Mouse (Mus musculus) retina, postnatal 7 days (tissue): ENCODE results near the gene Drg2.

ENCODE experiments used
- DNase-seq: peaks from one replicate; pipeline ENCODE4 v3.0.0-alpha.2; 2012; ENCODE audit warnings: low read depth, low spot score

Drg2 gene

GRCm38 (mm10) chr11:60469039-60469438 lies 14.6 kb downstream of the Drg2 start, which contains the start of gene Myo15:
Myo15 (plus strand) TSS chr11:60469339.
- no peak for DNase-seq

GRCm38 (mm10) chr11:60470743-60471142 lies 16.4 kb downstream of the Drg2 start:
- DNase-seq: no peak

GRCm38 (mm10) chr11:60474534-60474933 lies 20.1 kb downstream of the Drg2 start:
- DNase-seq: no peak

- no peak for DNase-seq
Measured at GRCm38 (mm10) chr11:60475668-60476362, 21.4 kb downstream of the Drg2 start.

- no peak for DNase-seq
Measured at GRCm38 (mm10) chr11:60478121-60478520, 23.7 kb downstream of the Drg2 start.

GRCm38 (mm10) chr11:60486267-60486666 lies 31.9 kb downstream of the Drg2 start:
- no peak for DNase-seq

- DNase-seq: no peak
Measured at GRCm38 (mm10) chr11:60492726-60493125, 38.3 kb downstream of the Drg2 start.

GRCm38 (mm10) chr11:60495692-60496091 lies 41.3 kb downstream of the Drg2 start:
- DNase-seq: no peak

- no peak for DNase-seq
Measured at GRCm38 (mm10) chr11:60507281-60507680, 52.9 kb downstream of the Drg2 start.

- no peak for DNase-seq
Measured at GRCm38 (mm10) chr11:60508950-60509349, 54.6 kb downstream of the Drg2 start.

- DNase-seq: no peak
Measured at GRCm38 (mm10) chr11:60509500-60509899, 55.1 kb downstream of the Drg2 start.

- DNase-seq: no peak
Measured at GRCm38 (mm10) chr11:60511893-60512292, 57.5 kb downstream of the Drg2 start.

- no peak for DNase-seq
Measured at GRCm38 (mm10) chr11:60512520-60512919, 58.1 kb downstream of the Drg2 start.

GRCm38 (mm10) chr11:60514941-60515340 lies 60.5 kb downstream of the Drg2 start:
- DNase-seq: no peak

GRCm38 (mm10) chr11:60518305-60518704 lies 63.9 kb downstream of the Drg2 start:
- no peak for DNase-seq
